Comparison of ENCODE assay signal across 23 mouse cellular contexts in genomic region chr13:29108214-29108613, GRCm38 (mm10).
A peak's percentile ranks its signal among the peaks of the same experiment; 100 is the strongest.
DNase-seq lines count a peak whose midpoint lies in the region; ATAC-seq and TF ChIP-seq lines count a peak whose summit lies in the region.
"Had no signal": no experiment of that assay in that cellular context is flagged by ENCODE, and none has a peak within 500 bp of the region (broad histone marks: within the 10 kb centered on the region; RNA-seq: fewer than 3 reads in every experiment).

No protein-coding gene starts in this region.

- H3K4me1 ChIP-seq in limb, embryonic 14.5 days (ENCODE audit: control insufficient read depth, insufficient read depth, low read length) = 0 out of 2 replicates have a peak, but pooled peaks cover 5% of the 10 kb centered on the region
- H3K4me1 ChIP-seq in limb, embryonic 10.5 days = no peaks in the 10 kb centered on the region
- H3K4me1 ChIP-seq in lung, embryonic 15.5 days = no peaks in the 10 kb centered on the region
- H3K4me1 ChIP-seq in lung, postnatal 0 days (ENCODE audit: insufficient read depth, low read depth, low read length) = no peaks in the 10 kb centered on the region
- no peaks in the 10 kb centered on the region for H3K4me1 ChIP-seq in midbrain, postnatal 0 days (ENCODE audit: insufficient read depth, low read length)

- H3K4me3 ChIP-seq in limb, embryonic 14.5 days (replicated peaks; ENCODE audit: low read length) = no peak overlapping the region
- no peak overlapping the region for H3K4me3 ChIP-seq in limb, embryonic 10.5 days
- no peak overlapping the region for H3K4me3 ChIP-seq in lung, embryonic 15.5 days
- no peak overlapping the region for H3K4me3 ChIP-seq in lung, postnatal 0 days (ENCODE audit: low read depth, low read length)
- no peak overlapping the region for H3K4me3 ChIP-seq in midbrain, postnatal 0 days (ENCODE audit: low read depth, low read length)
- H3K4me3 ChIP-seq: embryonic facial prominence, embryonic 13.5 days; gastrocnemius, adult 2 months; hindbrain, embryonic 12.5 days; hindbrain, embryonic 15.5 days had no signal

- ATAC-seq in limb, embryonic 14.5 days (ENCODE audit: low FRiP score, low read depth) = no peak
- ATAC-seq in lung, embryonic 15.5 days (ENCODE audit: borderline replicate concordance, extremely low read depth, low FRiP score, low TSS enrichment) = no peak
- peak; percentile 53 for ATAC-seq in lung, postnatal 0 days
- ATAC-seq in midbrain, postnatal 0 days (ENCODE audit: low FRiP score) = no peak
- ATAC-seq in erythroid progenitor cell, adult 5-6 weeks (replicated peaks; ENCODE audit: low FRiP score, poor library complexity, severe bottlenecking) = no peak
- ATAC-seq: forebrain, embryonic 14.5 days; forebrain, postnatal 0 days had no signal

- H3K36me3 ChIP-seq in limb, embryonic 14.5 days (ENCODE audit: control insufficient read depth, insufficient read depth, low read length) = no peaks in the 10 kb centered on the region
- no peaks in the 10 kb centered on the region for H3K36me3 ChIP-seq in limb, embryonic 10.5 days
- H3K36me3 ChIP-seq in lung, embryonic 15.5 days = no peaks in the 10 kb centered on the region
- no peaks in the 10 kb centered on the region for H3K36me3 ChIP-seq in lung, postnatal 0 days (ENCODE audit: insufficient read depth, low read length)
- no peaks in the 10 kb centered on the region for H3K36me3 ChIP-seq in midbrain, postnatal 0 days (ENCODE audit: insufficient read depth, low read length)
- H3K36me3 ChIP-seq: embryonic facial prominence, embryonic 13.5 days; hindbrain, embryonic 12.5 days; hindbrain, embryonic 15.5 days had no signal

- DNase-seq in limb, embryonic 14.5 days (ENCODE audit: low spot score) = peak; percentile 3
- DNase-seq in limb, embryonic 10.5 days (ENCODE audit: low spot score) = no peak
- DNase-seq in lung, postnatal 10 days = no peak
- peak; percentile 26 for DNase-seq in lung, postnatal 0 days (ENCODE audit: low spot score)
- DNase-seq in midbrain, postnatal 0 days (ENCODE audit: low spot score) = no peak
- DNase-seq: adrenal gland, adult 2 months; adrenal gland, postnatal 14 days; B cell, adult 2 months; cerebellum, adult 11 months; cerebellum, adult 2 months; cerebellum, adult 9-11 months; cerebellum, postnatal 25 days; forebrain, postnatal 0 days; gastrocnemius, adult 2 months; gastrocnemius, postnatal 14 days; heart, adult 11 months had no signal

- H3K27me3 ChIP-seq in limb, embryonic 14.5 days (ENCODE audit: control insufficient read depth, insufficient read depth, low read length) = no peaks in the 10 kb centered on the region
- no peaks in the 10 kb centered on the region for H3K27me3 ChIP-seq in limb, embryonic 10.5 days (ENCODE audit: low read depth, poor library complexity, severe bottlenecking)
- H3K27me3 ChIP-seq in lung, embryonic 15.5 days = no peaks in the 10 kb centered on the region
- H3K27me3 ChIP-seq in lung, postnatal 0 days (replicated peaks; ENCODE audit: insufficient read depth, low read length) = no peaks in the 10 kb centered on the region
- H3K27me3 ChIP-seq in midbrain, postnatal 0 days (ENCODE audit: insufficient read depth, low read length) = no peaks in the 10 kb centered on the region
- H3K27me3 ChIP-seq: embryonic facial prominence, embryonic 13.5 days; hindbrain, embryonic 12.5 days; hindbrain, embryonic 15.5 days had no signal

- H3K9me3 ChIP-seq in limb, embryonic 14.5 days (ENCODE audit: control insufficient read depth, low read length) = peaks cover 3% of the 10 kb centered on the region; the same call in 1 of the 2 replicates
- no peaks in the 10 kb centered on the region for H3K9me3 ChIP-seq in limb, embryonic 10.5 days (replicated peaks)
- no peaks in the 10 kb centered on the region for H3K9me3 ChIP-seq in lung, embryonic 15.5 days
- no peaks in the 10 kb centered on the region for H3K9me3 ChIP-seq in lung, postnatal 0 days (ENCODE audit: low read length)
- no peaks in the 10 kb centered on the region for H3K9me3 ChIP-seq in midbrain, postnatal 0 days (ENCODE audit: low read length)
- H3K9me3 ChIP-seq: embryonic facial prominence, embryonic 13.5 days; hindbrain, embryonic 15.5 days had no signal

- no peak overlapping the region for H3K27ac ChIP-seq in limb, embryonic 14.5 days (replicated peaks; ENCODE audit: low read depth, low read length)
- H3K27ac ChIP-seq in limb, embryonic 10.5 days = no peak overlapping the region
- 0 out of 2 replicates have a peak overlapping the region, but pooled peaks have one; percentile 7 for H3K27ac ChIP-seq in lung, embryonic 15.5 days
- H3K27ac ChIP-seq in lung, postnatal 0 days (ENCODE audit: low read length) = no peak overlapping the region
- no peak overlapping the region for H3K27ac ChIP-seq in midbrain, postnatal 0 days (ENCODE audit: low read depth, low read length)
- H3K27ac ChIP-seq: embryonic facial prominence, embryonic 13.5 days; gastrocnemius, adult 2 months; hindbrain, embryonic 12.5 days; hindbrain, embryonic 15.5 days had no signal

- no peak overlapping the region for H3K4me2 ChIP-seq in limb, embryonic 14.5 days (replicated peaks; ENCODE audit: low read depth, low read length, severe bottlenecking)
- H3K4me2 ChIP-seq in lung, embryonic 15.5 days = no peak overlapping the region
- H3K4me2 ChIP-seq in lung, postnatal 0 days (replicated peaks; ENCODE audit: low read depth, low read length) = no peak overlapping the region
- H3K4me2 ChIP-seq in midbrain, postnatal 0 days (ENCODE audit: low read depth, low read length, poor library complexity, severe bottlenecking) = no peak overlapping the region
- H3K4me2 ChIP-seq: embryonic facial prominence, embryonic 13.5 days; heart, embryonic 11.5 days; hindbrain, embryonic 12.5 days; hindbrain, embryonic 15.5 days had no signal

- WGBS in limb, embryonic 14.5 days = 66% methylated on average over 6 of the region's 6 CpGs
- WGBS in limb, embryonic 10.5 days = 91% methylated on average over 6 of the region's 6 CpGs
- 75% methylated on average over 6 of the region's 6 CpGs for WGBS in lung, embryonic 15.5 days
- WGBS in lung, postnatal 0 days = 54% methylated on average over 6 of the region's 6 CpGs
- 92% methylated on average over 6 of the region's 6 CpGs for WGBS in midbrain, postnatal 0 days

- TF ChIP-seq POLR2A in limb, embryonic 14.5 days (IDR thresholded peaks at IDR 0.05; ENCODE audit: borderline replicate concordance, extremely low read depth, insufficient read depth, insufficient read length) = no peak

- no peak for TF ChIP-seq EP300 in lung, postnatal 0 days (IDR thresholded peaks at IDR 0.05)

- no peak for TF ChIP-seq CTCF in lung, postnatal 0 days (IDR thresholded peaks at IDR 0.05)
- TF ChIP-seq CTCF in midbrain, postnatal 0 days (IDR thresholded peaks at IDR 0.05) = no peak

- H3K9ac ChIP-seq in limb, embryonic 14.5 days (ENCODE audit: low read depth, low read length, severe bottlenecking) = no peak overlapping the region
- H3K9ac ChIP-seq in lung, embryonic 15.5 days = no peak overlapping the region
- H3K9ac ChIP-seq in lung, postnatal 0 days (replicated peaks; ENCODE audit: low read depth) = no peak overlapping the region
- H3K9ac ChIP-seq in midbrain, postnatal 0 days (replicated peaks; ENCODE audit: low read length, poor library complexity, severe bottlenecking) = no peak overlapping the region
- H3K9ac ChIP-seq: embryonic facial prominence, embryonic 13.5 days; forebrain, postnatal 0 days; hindbrain, embryonic 12.5 days; hindbrain, embryonic 15.5 days had no signal

Comparison
In these comparisons a context has a peak if more than half of its experiments do, and no peak if none do; other contexts are left out.
1. DNase-seq: peak in limb, embryonic 14.5 days (single experiment) and lung, postnatal 0 days (single experiment); none in limb, embryonic 10.5 days (single experiment), lung, postnatal 10 days (single experiment) and midbrain, postnatal 0 days (single experiment).